Mouse (Mus musculus): ENCODE data around the gene Arpc1a. TPM values are rescaled to one million over a fixed set of nuclear protein-coding genes. Genes with fewer than 3 reads are reported as not detected.

Arpc1a gene
- polyA plus RNA-seq, 1 experiment = 110 TPM

DNA sequence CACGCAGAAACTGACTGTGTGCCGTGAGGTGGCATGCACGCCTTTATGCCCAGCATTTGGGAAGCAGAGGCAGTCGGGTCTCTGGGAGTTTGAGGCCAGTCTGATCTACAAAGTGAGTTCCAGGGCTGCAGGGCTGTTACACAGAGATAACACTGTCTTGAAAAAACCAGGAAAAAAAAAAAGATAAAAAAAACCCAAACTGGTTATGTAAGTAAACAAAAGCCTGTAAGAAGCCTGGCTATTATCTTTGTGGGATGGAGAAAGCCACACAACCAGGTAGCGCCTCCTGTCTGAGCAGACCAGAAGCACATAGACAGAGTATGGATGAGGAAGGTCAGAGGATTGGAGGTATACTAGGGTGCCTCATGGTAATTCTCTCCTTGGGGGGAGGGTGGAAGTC, 69.1 kb downstream of the Arpc1a start:
- Histone ChIP-seq H3K4me1 (ENCODE audit: control insufficient read depth, insufficient read depth, low read length) (no peaks in the 10 kb centered on the region), H3K36me3 (ENCODE audit: control insufficient read depth, insufficient read depth, low read length, poor library complexity, severe bottlenecking) (peaks cover 23% of the 10 kb centered on the region), H3K9ac (ENCODE audit: low read depth, poor library complexity, severe bottlenecking) (no peak overlapping the region), H3K27ac (ENCODE audit: insufficient read depth, low read length) (no peak overlapping the region), H3K4me3 (ENCODE audit: low read depth, low read length) (no peak overlapping the region), H3K27me3 (ENCODE audit: control insufficient read depth, insufficient read depth, low read length, poor library complexity, severe bottlenecking) (no peaks in the 10 kb centered on the region), H3K9me3 (replicated peaks; ENCODE audit: control insufficient read depth, insufficient read depth, low read length, poor library complexity, severe bottlenecking) (no peaks in the 10 kb centered on the region)
- TF ChIP-seq EP300 (IDR thresholded peaks at IDR 0.05; ENCODE audit: insufficient read depth, low read depth, low read length) (no peak), CTCF (IDR thresholded peaks at IDR 0.05; ENCODE audit: low read depth, low read length) (no peak), POLR2A (IDR thresholded peaks at IDR 0.05; ENCODE audit: insufficient read depth, low read length) (no peak)

Other genes starting within 250 kb of the Arpc1a start
- 18.4 and 19.7 TPM in 2 replicates for gene Smurf1, start 118.0 kb upstream of the Arpc1a start, polyA plus RNA-seq (2011; ENCODE audit: insufficient read depth, insufficient read length, low read depth, missing spikeins)
- gene Gm4871, start 51.1 kb upstream of the Arpc1a start, polyA plus RNA-seq (2011; ENCODE audit: insufficient read depth, insufficient read length, low read depth, missing spikeins) = not detected in 2 replicates
- not detected in 2 replicates for gene 1700018F24Rik, start 40.8 kb upstream of the Arpc1a start, polyA plus RNA-seq (2011; ENCODE audit: insufficient read depth, insufficient read length, low read depth, missing spikeins)
- gene Kpna7, start 200 bp downstream of the Arpc1a start, polyA plus RNA-seq (2011; ENCODE audit: insufficient read depth, insufficient read length, low read depth, missing spikeins) = not detected in 2 replicates
- 92.3 and 108 TPM in 2 replicates for gene Arpc1b, start 30.4 kb downstream of the Arpc1a start, polyA plus RNA-seq (2011; ENCODE audit: insufficient read depth, insufficient read length, low read depth, missing spikeins)
- gene Pdap1, start 56.4 kb downstream of the Arpc1a start, polyA plus RNA-seq (2011; ENCODE audit: insufficient read depth, insufficient read length, low read depth, missing spikeins) = 229 and 237 TPM in 2 replicates
- gene Bud31, start 56.5 kb downstream of the Arpc1a start, polyA plus RNA-seq (2011; ENCODE audit: insufficient read depth, insufficient read length, low read depth, missing spikeins) = 104 and 112 TPM in 2 replicates
- gene Ptcd1, start 83.3 kb downstream of the Arpc1a start, polyA plus RNA-seq (2011; ENCODE audit: insufficient read depth, insufficient read length, low read depth, missing spikeins) = 14.1 and 17.1 TPM in 2 replicates
- 47.9 and 49.6 TPM in 2 replicates for gene Cpsf4, start 83.4 kb downstream of the Arpc1a start, polyA plus RNA-seq (2011; ENCODE audit: insufficient read depth, insufficient read length, low read depth, missing spikeins)
- gene Atp5j2, start 108.2 kb downstream of the Arpc1a start, polyA plus RNA-seq (2011; ENCODE audit: insufficient read depth, insufficient read length, low read depth, missing spikeins) = 300 and 316 TPM in 2 replicates
- 3.9 and 6.0 TPM in 2 replicates for gene Zkscan14, start 118.0 kb downstream of the Arpc1a start, polyA plus RNA-seq (2011; ENCODE audit: insufficient read depth, insufficient read length, low read depth, missing spikeins)
- gene Zkscan5, start 120.7 kb downstream of the Arpc1a start, polyA plus RNA-seq (2011; ENCODE audit: insufficient read depth, insufficient read length, low read depth, missing spikeins) = 20.3 and 20.4 TPM in 2 replicates
- 72.0 and 79.3 TPM in 2 replicates for gene Zfp655, start 147.9 kb downstream of the Arpc1a start, polyA plus RNA-seq (2011; ENCODE audit: insufficient read depth, insufficient read length, low read depth, missing spikeins)
- gene Zscan25, start 196.7 kb downstream of the Arpc1a start, polyA plus RNA-seq (2011; ENCODE audit: insufficient read depth, insufficient read length, low read depth, missing spikeins) = 7.7 and 13.5 TPM in 2 replicates

All from ES-Bruce4 (cell line).